Mouse (Mus musculus) kidney, embryonic 15.5 days (tissue): Measurements from ENCODE around the gene Ccdc124. TPM values are rescaled to one million over a fixed set of nuclear protein-coding genes. Genes with fewer than 3 reads are reported as not detected.

ENCODE experiments used
- ATAC-seq: fragments of 200-750 bp; cut with Nextera tagmentation; replicated peaks from 2 replicates; pipeline ENCODE4 v1.8.0; 2017; ENCODE audit warnings: moderate TSS enrichment; ENCODE audit not compliant: low FRiP score
- H3K27ac ChIP-seq: fragments of 300-500 bp; sonication (generic); 2 replicates; pipeline ENCODE4 v1.5.1; 2015; ENCODE audit warnings: mild to moderate bottlenecking, inconsistent platforms
- H3K27me3 ChIP-seq: fragments of 300-500 bp; sonication (generic); 2 replicates; pipeline ENCODE4 v1.6.1; 2015; ENCODE audit warnings: inconsistent platforms
- H3K36me3 ChIP-seq: fragments of 300-500 bp; sonication (generic); 2 replicates; pipeline ENCODE4 v1.6.1; 2015; ENCODE audit warnings: inconsistent platforms
- H3K4me1 ChIP-seq: fragments of 300-500 bp; sonication (generic); 2 replicates; pipeline ENCODE4 v1.6.1; 2015; ENCODE audit warnings: inconsistent platforms
- H3K4me2 ChIP-seq: fragments of 300-500 bp; sonication (generic); 2 replicates; pipeline ENCODE4 v1.6.1; 2015; ENCODE audit warnings: moderate library complexity, mild to moderate bottlenecking, inconsistent platforms
- H3K4me3 ChIP-seq: fragments of 300-500 bp; sonication (generic); replicated peaks from 2 replicates; pipeline ENCODE4 v1.5.1; 2015; ENCODE audit warnings: mild to moderate bottlenecking, inconsistent platforms
- H3K9ac ChIP-seq: fragments of 300-500 bp; sonication (generic); 2 replicates; pipeline ENCODE4 v1.6.1; 2015; ENCODE audit warnings: mild to moderate bottlenecking, inconsistent platforms
- H3K9me3 ChIP-seq: fragments of 300-500 bp; sonication (generic); replicated peaks from 2 replicates; pipeline ENCODE4 v1.6.1; 2016; ENCODE audit warnings: inconsistent platforms
- WGBS: fragments of 180-500 bp; shearing (Covaris S2); methylation state at CpG from one replicate; pipeline ENCODE4 v1.1.7; 2015; ENCODE audit warnings: mixed read lengths; 5-methylcytosine and 5-hydroxymethylcytosine counted together
- polyA plus RNA-seq: library from polyadenylated mRNA; unstranded; fragments of >200 nt; fragmentation: Nextera tagmentation; extraction: Ambion mirVana; gene quantifications from 2 replicates; pipeline ENCODE4 v1.2.1, GENCODE M21; 2015

The Ccdc124 gene
- polyA plus RNA-seq, 1 experiment from 2014 or later: 123 TPM

DNA sequence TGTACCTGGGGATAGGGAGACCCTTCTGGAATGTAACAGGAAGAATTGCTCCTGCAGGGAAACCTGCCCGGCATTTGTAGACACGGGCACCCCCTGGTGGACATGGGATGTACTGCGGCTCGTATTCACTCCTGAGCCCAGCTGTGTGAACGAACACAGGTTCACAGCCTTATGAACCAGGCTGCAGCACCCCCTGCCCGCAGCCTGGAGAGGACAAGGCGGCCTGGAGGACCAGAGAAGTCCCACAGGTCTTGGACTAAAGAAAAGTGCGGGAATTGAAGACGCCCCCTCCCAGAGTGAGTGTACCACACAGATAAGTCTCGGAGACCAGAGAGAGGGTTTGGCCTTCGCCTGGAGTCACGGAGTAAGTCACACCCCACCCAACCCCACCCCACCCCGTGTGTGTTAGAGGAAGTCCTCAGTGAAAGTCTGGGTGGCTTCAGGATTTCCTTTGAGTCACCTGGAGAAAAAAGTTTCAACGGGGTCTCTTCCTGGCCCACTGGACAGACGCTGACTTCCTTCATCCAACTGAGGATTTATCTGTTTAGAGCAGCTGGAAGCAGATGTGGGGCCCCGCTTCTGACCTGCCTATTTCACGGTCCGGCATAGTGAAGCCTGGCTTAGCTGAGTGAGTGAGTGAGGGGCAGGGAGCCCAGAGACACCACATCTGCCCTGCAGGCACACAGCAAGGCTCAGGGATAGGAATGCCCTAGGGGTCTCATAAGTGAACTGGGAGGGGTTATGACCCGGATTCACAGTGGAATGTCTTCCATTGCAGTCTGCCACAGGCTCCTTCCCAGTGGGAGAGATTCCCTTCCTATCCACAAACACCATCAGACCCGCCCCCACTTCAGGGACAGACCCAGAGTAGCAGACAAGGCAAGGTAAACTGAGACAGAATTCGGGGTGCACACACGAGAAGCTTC, 32.3 kb downstream of the Ccdc124 start:
- WGBS: 32% methylated on average over 22 of the region's 22 CpGs
- H3K27ac ChIP-seq: peak overlapping the region; percentile 92
- no peak overlapping the region for H3K9ac ChIP-seq
- no peak overlapping the region for H3K4me3 ChIP-seq
- no peaks in the 10 kb centered on the region for H3K36me3 ChIP-seq
- peak overlapping the region; percentile 34 for H3K4me2 ChIP-seq
- peaks cover 27% of the 10 kb centered on the region for H3K4me1 ChIP-seq
- peak; percentile 13 for ATAC-seq
- H3K9me3 ChIP-seq: no peaks in the 10 kb centered on the region
- H3K27me3 ChIP-seq: 0 out of 2 replicates have a peak, but pooled peaks cover 3% of the 10 kb centered on the region

DNA sequence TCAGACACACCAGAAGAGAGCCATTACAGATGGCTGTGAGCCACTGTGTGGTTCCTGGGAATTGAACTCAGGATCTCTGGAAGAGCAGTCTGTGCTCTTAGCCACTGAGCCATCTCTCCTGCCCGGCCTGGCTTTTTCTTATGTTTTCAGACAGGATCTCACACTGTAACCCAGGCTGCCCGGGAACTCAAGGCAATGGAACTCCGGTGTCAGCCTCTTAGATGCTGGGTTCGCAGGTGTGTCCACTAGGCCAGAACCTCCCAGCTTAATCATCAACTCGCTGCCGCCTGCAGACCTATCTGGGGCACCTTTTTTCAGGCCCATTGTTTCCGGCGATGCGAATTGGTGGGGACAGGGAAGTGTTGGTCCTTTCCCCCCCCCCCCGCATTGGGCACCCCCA, 33.1 kb downstream of the Ccdc124 start:
- peaks cover 27% of the 10 kb centered on the region for H3K4me1 ChIP-seq
- peaks cover 3% of the 10 kb centered on the region; the same call in 1 of the 2 replicates for H3K36me3 ChIP-seq
- no peaks in the 10 kb centered on the region for H3K9me3 ChIP-seq
- 46% methylated on average over 10 of the region's 10 CpGs for WGBS
- no peak overlapping the region for H3K4me3 ChIP-seq
- peak overlapping the region; percentile 34 for H3K4me2 ChIP-seq
- H3K9ac ChIP-seq: no peak overlapping the region
- no peak for ATAC-seq
- 0 out of 2 replicates have a peak, but pooled peaks cover 3% of the 10 kb centered on the region for H3K27me3 ChIP-seq
- H3K27ac ChIP-seq: peak overlapping the region; percentile 92

DNA sequence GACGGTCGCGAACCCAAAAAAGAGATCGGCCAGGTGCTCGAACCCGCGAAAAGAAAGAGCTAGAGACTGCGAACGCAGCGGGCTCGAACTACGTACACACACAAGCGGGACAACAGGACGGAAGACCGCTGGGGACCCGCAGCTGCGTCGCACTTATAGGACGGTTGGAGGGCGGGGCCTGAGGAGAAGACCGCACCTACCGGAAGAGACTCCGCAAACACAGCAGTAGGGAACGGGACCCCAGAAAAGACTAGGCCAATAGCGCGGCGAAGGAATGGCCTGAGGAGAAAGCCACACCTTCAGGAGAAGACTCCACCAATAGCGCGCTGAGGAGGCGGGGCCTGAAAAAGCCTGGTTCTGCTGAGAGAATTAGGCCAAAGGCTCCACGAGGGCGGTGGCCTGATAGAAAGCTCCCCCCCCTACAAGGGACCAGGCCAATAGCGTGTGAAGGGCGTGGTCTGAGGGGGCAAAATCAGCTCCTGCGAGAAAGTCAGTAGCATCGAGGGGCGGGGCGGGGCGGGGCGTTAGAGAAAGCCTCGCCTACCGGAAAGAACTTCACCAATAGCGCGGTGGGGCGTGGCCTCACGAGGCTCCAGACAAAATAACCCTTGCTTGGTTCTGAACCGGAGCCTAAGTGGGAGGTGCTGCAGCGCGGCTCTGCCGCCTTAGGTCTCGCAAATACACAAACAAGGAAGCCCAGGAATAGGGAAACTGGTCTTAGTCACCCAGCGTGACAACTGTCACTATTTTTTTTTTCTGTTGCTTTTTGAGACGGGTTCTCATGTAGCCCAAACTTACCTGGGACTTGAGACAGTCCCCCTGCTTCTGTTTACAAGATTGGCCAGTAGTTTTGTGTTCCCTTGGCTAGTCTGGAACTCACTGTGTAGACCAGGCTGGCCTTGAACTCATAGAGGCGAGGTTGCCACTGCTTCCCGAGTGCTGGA, 34.1 kb downstream of the Ccdc124 start, which contains the start of gene Arrdc2:
Gene Arrdc2, minus strand, starts transcription at position 313 of the 944 bp plus-strand sequence.
- Histone ChIP-seq H3K36me3 (peaks cover 8% of the 10 kb centered on the region; the same call in 1 of the 2 replicates), H3K4me1 (peaks cover 27% of the 10 kb centered on the region), H3K9me3 (no peaks in the 10 kb centered on the region), H3K4me2 (peak within 1 kb of the TSS; percentile 88), H3K4me3 (peak within 1 kb of the TSS; percentile 66), H3K9ac (peak within 1 kb of the TSS; percentile 74), H3K27me3 (0 out of 2 replicates have a peak, but pooled peaks cover 3% of the 10 kb centered on the region), H3K27ac (peak within 1 kb of the TSS; percentile 92)
- ATAC-seq: peak; percentile 97
- WGBS: 2% methylated on average over 55 of the region's 55 CpGs

DNA sequence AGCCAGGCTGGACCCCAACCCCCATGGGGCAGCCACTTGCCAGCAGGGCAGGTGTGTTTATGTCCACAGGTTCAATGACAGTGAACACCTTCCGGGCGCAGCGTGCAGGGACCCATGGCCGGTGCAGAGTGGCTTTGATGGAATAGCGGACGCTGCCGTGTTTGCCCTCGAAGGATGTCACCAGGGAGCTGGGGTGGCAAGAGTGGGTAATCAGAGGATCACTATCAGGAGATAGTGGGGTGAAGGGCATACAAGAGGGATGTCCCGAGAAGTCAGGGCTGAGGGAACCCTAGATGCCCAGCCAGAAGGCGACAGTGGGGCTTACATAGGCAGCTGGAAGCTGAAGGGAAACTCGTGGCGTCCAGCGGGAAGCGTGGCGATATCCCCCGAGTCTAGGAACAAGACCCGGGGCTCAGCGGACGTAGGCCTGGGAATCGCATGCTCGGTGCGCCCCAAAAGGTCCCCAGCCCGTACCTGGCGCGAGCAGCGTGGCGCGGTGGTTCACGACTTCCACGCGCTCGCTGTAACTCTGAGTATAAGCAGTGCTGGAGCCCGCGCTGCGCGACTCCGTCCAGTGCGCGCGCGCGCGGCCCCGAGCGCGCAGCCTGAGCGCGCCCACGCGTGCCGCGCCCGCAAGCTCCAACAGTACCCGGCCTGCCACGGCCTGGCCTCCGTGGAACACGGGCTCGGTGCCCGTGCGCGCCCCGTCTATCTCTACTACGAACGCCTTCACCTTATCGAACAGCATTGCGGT, 34.9 kb downstream of the Ccdc124 start:
- Histone ChIP-seq H3K36me3 (peaks cover 8% of the 10 kb centered on the region; the same call in 1 of the 2 replicates), H3K27ac (peak overlapping the region; percentile 92), H3K4me1 (peaks cover 30% of the 10 kb centered on the region), H3K4me3 (peak overlapping the region; percentile 66), H3K27me3 (0 out of 2 replicates have a peak, but pooled peaks cover 3% of the 10 kb centered on the region), H3K4me2 (peak overlapping the region; percentile 88), H3K9ac (peak overlapping the region; percentile 74), H3K9me3 (no peaks in the 10 kb centered on the region)
- 2% methylated on average over 66 of the region's 66 CpGs for WGBS
- peak; percentile 26 for ATAC-seq

DNA sequence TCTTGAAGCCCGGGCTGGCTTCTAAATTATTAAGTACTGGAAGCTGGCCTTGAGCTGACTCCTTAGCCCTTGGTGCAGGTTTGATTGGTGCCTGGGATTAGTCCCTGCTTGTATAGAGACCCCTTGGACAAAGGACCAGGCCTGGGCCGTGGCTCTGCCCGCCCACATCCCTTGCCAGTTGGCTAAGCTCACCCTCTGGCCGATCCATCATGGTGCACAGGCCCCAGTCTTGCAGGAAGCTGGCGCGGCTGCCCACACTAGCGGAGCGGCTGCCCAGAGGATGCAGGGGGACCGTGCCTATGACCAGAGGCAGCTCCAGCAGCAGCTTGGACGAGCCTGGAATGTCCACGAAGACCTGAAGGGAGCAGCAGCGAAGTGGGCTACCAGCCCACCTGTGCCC, 37.1 kb downstream of the Ccdc124 start:
- WGBS: 84% methylated on average over 12 of the region's 12 CpGs
- peaks cover 45% of the 10 kb centered on the region for H3K4me1 ChIP-seq
- no peak for ATAC-seq
- H3K27me3 ChIP-seq: no peaks in the 10 kb centered on the region
- no peak overlapping the region for H3K9ac ChIP-seq
- H3K36me3 ChIP-seq: peaks cover 8% of the 10 kb centered on the region; the same call in 1 of the 2 replicates
- no peak overlapping the region for H3K4me2 ChIP-seq
- H3K27ac ChIP-seq: no peak overlapping the region
- no peaks in the 10 kb centered on the region for H3K9me3 ChIP-seq
- H3K4me3 ChIP-seq: no peak overlapping the region

DNA sequence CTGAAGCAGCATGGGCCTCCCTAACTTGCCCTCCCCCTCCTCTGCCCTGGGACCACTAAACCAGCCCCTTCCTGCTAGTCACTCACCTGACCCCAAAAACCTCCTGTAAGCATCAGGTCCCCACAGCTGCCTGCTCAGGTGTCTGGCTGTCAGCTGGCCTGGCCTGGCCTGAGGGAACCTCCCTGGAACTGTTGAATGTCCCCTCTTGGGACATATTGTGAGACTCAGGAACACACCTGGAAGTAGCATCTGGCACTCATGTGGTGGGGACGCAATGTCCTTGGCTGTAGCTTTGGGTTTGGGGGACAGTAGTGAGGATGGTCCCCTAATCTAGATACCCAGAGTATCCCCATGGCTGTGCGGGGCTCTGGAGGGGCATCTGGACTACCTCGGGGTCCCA, 39.7 kb downstream of the Ccdc124 start:
- Histone ChIP-seq H3K4me1 (peaks cover 27% of the 10 kb centered on the region), H3K36me3 (peaks cover 8% of the 10 kb centered on the region; the same call in 1 of the 2 replicates), H3K9me3 (no peaks in the 10 kb centered on the region), H3K9ac (no peak overlapping the region), H3K4me2 (no peak overlapping the region), H3K27ac (no peak overlapping the region), H3K4me3 (no peak overlapping the region), H3K27me3 (no peaks in the 10 kb centered on the region)
- 96% methylated on average over 3 of the region's 3 CpGs for WGBS
- ATAC-seq: no peak

DNA sequence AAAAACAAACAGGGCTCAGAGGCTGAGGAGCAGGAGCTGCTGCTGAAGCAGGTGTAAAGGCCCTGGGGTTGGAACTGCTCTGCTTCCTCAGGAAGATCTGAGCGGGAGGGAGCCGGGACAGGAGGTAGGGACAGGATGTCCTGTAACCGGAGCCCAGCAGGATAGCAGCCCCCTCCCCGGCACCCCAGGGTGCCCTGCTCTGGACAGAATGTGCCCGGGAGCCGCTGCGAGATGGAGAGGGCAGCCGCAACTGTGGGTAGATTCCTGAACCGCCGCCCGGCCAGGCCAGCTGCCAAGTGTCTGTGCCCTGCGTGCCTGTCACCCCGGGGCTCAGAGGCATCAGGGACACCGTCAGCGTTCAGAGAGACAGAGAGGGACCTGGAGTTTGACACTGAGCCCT, 40.2 kb downstream of the Ccdc124 start:
- Histone ChIP-seq H3K4me3 (no peak overlapping the region), H3K4me2 (no peak overlapping the region), H3K9me3 (no peaks in the 10 kb centered on the region), H3K27me3 (no peaks in the 10 kb centered on the region), H3K4me1 (peaks cover 22% of the 10 kb centered on the region), H3K36me3 (peaks cover 8% of the 10 kb centered on the region; the same call in 1 of the 2 replicates), H3K27ac (peak overlapping the region; percentile 30; the same call in 1 of the 2 replicates), H3K9ac (no peak overlapping the region)
- ATAC-seq: no peak; the same call in 1 of the 2 replicates
- 49% methylated on average over 15 of the region's 15 CpGs for WGBS

DNA sequence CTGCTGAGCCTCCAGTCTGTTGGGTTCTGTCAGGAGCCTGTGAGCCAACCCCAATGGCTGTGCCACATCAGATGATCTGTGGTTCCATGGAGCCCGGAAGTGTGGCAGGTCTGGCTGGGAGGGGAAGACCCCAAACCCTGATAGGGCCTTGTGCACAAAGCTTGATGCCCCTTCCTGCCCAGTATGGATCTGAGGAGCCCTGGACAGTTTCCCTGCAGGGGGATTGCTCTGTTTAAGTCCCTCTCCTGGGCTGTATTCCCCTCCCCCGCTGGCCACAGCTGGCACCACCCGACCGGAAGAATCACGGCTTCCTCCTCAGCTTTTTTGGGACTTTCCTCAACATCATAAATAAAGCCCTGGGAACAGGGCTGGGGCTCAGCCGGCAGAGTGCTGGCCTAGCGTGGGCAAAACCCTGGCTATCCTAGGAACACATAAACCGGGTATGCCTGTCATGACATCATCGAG, 40.7 kb downstream of the Ccdc124 start:
- no peaks in the 10 kb centered on the region for H3K9me3 ChIP-seq
- no peaks in the 10 kb centered on the region for H3K27me3 ChIP-seq
- H3K9ac ChIP-seq: no peak overlapping the region
- peaks cover 8% of the 10 kb centered on the region; the same call in 1 of the 2 replicates for H3K36me3 ChIP-seq
- ATAC-seq: no peak; the same call in 1 of the 2 replicates
- H3K4me1 ChIP-seq: peaks cover 19% of the 10 kb centered on the region
- peak overlapping the region; percentile 30; the same call in 1 of the 2 replicates for H3K27ac ChIP-seq
- no peak overlapping the region for H3K4me3 ChIP-seq
- 35% methylated on average over 9 of the region's 9 CpGs for WGBS
- H3K4me2 ChIP-seq: no peak overlapping the region

DNA sequence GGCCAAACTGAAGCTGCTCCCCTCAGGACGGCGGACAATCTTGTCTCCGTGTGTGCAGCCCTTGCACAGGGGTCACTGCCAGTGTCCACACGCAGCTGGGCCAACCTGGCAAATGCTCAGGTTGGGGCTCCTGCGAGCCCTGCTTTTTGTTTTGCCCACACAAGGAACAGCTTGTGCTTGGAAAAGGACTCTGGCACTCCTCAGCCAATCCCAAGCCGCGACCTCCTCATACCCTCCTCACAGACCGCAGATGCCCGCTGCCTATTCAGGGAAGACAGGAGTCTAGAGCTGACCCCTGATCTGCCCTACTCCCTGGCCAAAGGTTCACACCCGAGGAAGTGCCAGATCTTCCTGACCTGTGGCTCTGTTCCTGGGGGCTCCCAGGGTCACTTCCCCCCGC, 41.4 kb downstream of the Ccdc124 start:
- no peak overlapping the region for H3K4me2 ChIP-seq
- H3K9me3 ChIP-seq: no peaks in the 10 kb centered on the region
- peaks cover 8% of the 10 kb centered on the region; the same call in 1 of the 2 replicates for H3K36me3 ChIP-seq
- 74% methylated on average over 11 of the region's 11 CpGs for WGBS
- H3K27me3 ChIP-seq: no peaks in the 10 kb centered on the region
- no peak overlapping the region for H3K27ac ChIP-seq
- H3K4me1 ChIP-seq: peaks cover 19% of the 10 kb centered on the region
- H3K9ac ChIP-seq: no peak overlapping the region
- no peak for ATAC-seq
- H3K4me3 ChIP-seq: no peak overlapping the region

DNA sequence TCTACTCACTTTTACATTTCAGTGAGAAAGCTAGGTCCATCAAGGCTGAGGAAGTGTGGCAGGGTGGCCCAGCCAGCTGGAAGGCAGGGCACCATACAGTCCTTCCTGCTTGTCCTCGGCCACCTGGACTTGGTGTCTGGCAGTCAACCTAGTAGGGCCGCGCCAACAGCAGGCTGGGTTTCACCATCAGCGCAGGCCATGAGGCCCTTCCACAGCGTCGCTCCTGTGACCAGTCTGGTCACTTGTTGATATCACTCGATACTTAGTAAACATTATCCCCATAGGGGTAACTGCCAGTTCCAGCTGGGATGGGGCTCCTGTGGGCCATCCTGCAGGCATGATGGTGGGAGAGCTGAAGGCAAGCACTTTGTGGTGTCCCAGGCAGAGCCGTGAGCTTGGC, 42.2 kb downstream of the Ccdc124 start:
- peaks cover 8% of the 10 kb centered on the region; the same call in 1 of the 2 replicates for H3K36me3 ChIP-seq
- H3K4me2 ChIP-seq: no peak overlapping the region
- no peak overlapping the region for H3K9ac ChIP-seq
- H3K4me1 ChIP-seq: peaks cover 19% of the 10 kb centered on the region
- no peak for ATAC-seq
- no peaks in the 10 kb centered on the region for H3K27me3 ChIP-seq
- H3K27ac ChIP-seq: no peak overlapping the region
- H3K4me3 ChIP-seq: no peak overlapping the region
- no peaks in the 10 kb centered on the region for H3K9me3 ChIP-seq
- 86% methylated on average over 8 of the region's 8 CpGs for WGBS

DNA sequence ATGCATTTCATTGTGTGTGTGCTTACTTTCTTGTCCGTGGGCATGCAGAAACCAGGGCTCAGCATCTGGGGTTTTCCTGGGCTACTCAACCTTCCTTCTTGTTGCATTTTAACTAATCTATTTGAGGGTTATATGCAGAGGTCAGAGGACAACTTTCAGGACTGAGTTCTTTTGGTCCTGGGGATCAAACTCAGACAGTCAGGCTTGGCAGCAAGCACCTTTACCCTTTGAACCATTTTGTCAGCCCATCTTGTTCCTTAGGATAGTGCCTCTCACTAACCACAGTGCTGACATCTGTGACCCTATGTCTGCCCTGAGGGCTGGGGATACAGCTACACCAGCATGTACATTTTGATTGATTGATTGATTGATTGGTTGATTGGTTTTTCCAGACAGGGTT, 45.9 kb downstream of the Ccdc124 start:
- Histone ChIP-seq H3K27me3 (no peaks in the 10 kb centered on the region), H3K36me3 (no peaks in the 10 kb centered on the region), H3K4me3 (no peak overlapping the region), H3K4me2 (no peak overlapping the region), H3K4me1 (peaks cover 5% of the 10 kb centered on the region), H3K27ac (no peak overlapping the region), H3K9me3 (no peaks in the 10 kb centered on the region), H3K9ac (no peak overlapping the region)
- WGBS: 84% methylated on average over 1 of the region's 1 CpGs
- no peak for ATAC-seq
